Mouse (Mus musculus): ENCODE measurements at regions not wholly inside any gene's neighbourhood (a gene's known extent, or its start where the extent isn't known, plus 50 kb on each side); places are given as distances from the start of the nearest gene placed in this dataset.

GRCm38 (mm10) chr12:35642473-35642872, 107.6 kb upstream of the Ahr start:
- no peak for DNase-seq (ENCODE audit: low read depth in 3 of 3, low spot score in 3 of 3)
- Histone ChIP-seq H3K4me1 (replicated peaks; ENCODE audit: control insufficient read depth in 2 of 2, insufficient read depth in 2 of 2, low read length in 1 of 2) (no peaks in the 10 kb centered on the region), H3K27me3 (ENCODE audit: control insufficient read depth, insufficient read depth, low read length) (no peaks in the 10 kb centered on the region), H3K9ac (replicated peaks) (no peak overlapping the region), H3K9me3 (ENCODE audit: control insufficient read depth, low read length) (no peaks in the 10 kb centered on the region), H3K36me3 (replicated peaks; ENCODE audit: control insufficient read depth, insufficient read depth, low read depth) (no peaks in the 10 kb centered on the region), H3K4me2 (ENCODE audit: low read depth) (no peak overlapping the region), H3K4me3 (ENCODE audit: insufficient read depth in 1 of 2, low read depth in 2 of 2, low read length in 2 of 2) (no peak overlapping the region), H3K27ac (no peak overlapping the region)
- no peak for ATAC-seq (ENCODE audit: insufficient read depth)
- TF ChIP-seq EP300 (IDR thresholded peaks at IDR 0.05; ENCODE audit: low read depth) (no peak), CTCF (IDR thresholded peaks at IDR 0.05; ENCODE audit: low read depth) (no peak)

- Histone ChIP-seq H3K4me2 (ENCODE audit: low read depth) (no peak overlapping the region), H3K9ac (replicated peaks) (no peak overlapping the region), H3K36me3 (replicated peaks; ENCODE audit: control insufficient read depth, insufficient read depth, low read depth) (no peaks in the 10 kb centered on the region), H3K4me3 (ENCODE audit: insufficient read depth in 1 of 2, low read depth in 2 of 2, low read length in 2 of 2) (no peak overlapping the region), H3K27me3 (ENCODE audit: control insufficient read depth, insufficient read depth, low read length) (no peaks in the 10 kb centered on the region), H3K9me3 (ENCODE audit: control insufficient read depth, low read length) (no peaks in the 10 kb centered on the region), H3K4me1 (replicated peaks; ENCODE audit: control insufficient read depth in 2 of 2, insufficient read depth in 2 of 2, low read length in 1 of 2) (no peaks in the 10 kb centered on the region), H3K27ac (no peak overlapping the region)
- DNase-seq (ENCODE audit: low read depth in 3 of 3, low spot score in 3 of 3) (no peak), ATAC-seq (ENCODE audit: insufficient read depth) (no peak)
- TF ChIP-seq EP300 (IDR thresholded peaks at IDR 0.05; ENCODE audit: low read depth) (no peak), CTCF (IDR thresholded peaks at IDR 0.05; ENCODE audit: low read depth) (no peak)
- 57% methylated on average over 1 of the region's 1 CpGs for WGBS (ENCODE audit: insufficient replicate concordance)
Measured at GRCm38 (mm10) chr12:35641741-35642140, 106.9 kb upstream of the Ahr start.

- Histone ChIP-seq H3K9me3 (ENCODE audit: control insufficient read depth, low read length) (no peaks in the 10 kb centered on the region), H3K4me2 (ENCODE audit: low read depth) (no peak overlapping the region), H3K9ac (replicated peaks) (no peak overlapping the region), H3K4me1 (replicated peaks; ENCODE audit: control insufficient read depth in 2 of 2, insufficient read depth in 2 of 2, low read length in 1 of 2) (no peaks in the 10 kb centered on the region), H3K27ac (no peak overlapping the region), H3K27me3 (ENCODE audit: control insufficient read depth, insufficient read depth, low read length) (no peaks in the 10 kb centered on the region), H3K4me3 (ENCODE audit: insufficient read depth in 1 of 2, low read depth in 2 of 2, low read length in 2 of 2) (no peak overlapping the region), H3K36me3 (replicated peaks; ENCODE audit: control insufficient read depth, insufficient read depth, low read depth) (no peaks in the 10 kb centered on the region)
- DNase-seq (ENCODE audit: low read depth in 3 of 3, low spot score in 3 of 3) (no peak), ATAC-seq (ENCODE audit: insufficient read depth) (no peak)
- WGBS (ENCODE audit: insufficient replicate concordance) = 39% methylated on average over 3 of the region's 3 CpGs
- TF ChIP-seq CTCF (IDR thresholded peaks at IDR 0.05; ENCODE audit: low read depth) (no peak), EP300 (IDR thresholded peaks at IDR 0.05; ENCODE audit: low read depth) (no peak)
Measured at GRCm38 (mm10) chr12:35640911-35641345, 106.1 kb upstream of the Ahr start.

GRCm38 (mm10) chr12:35623484-35623883, 88.6 kb upstream of the Ahr start:
- H3K9me3 ChIP-seq (ENCODE audit: control insufficient read depth, low read length) = no peaks in the 10 kb centered on the region
- H3K27ac ChIP-seq = no peak overlapping the region
- no peak for ATAC-seq (ENCODE audit: insufficient read depth)
- 31% methylated on average over 3 of the region's 3 CpGs for WGBS (ENCODE audit: insufficient replicate concordance)
- no peak overlapping the region for H3K4me3 ChIP-seq (ENCODE audit: insufficient read depth in 1 of 2, low read depth in 2 of 2, low read length in 2 of 2)
- H3K4me1 ChIP-seq (replicated peaks; ENCODE audit: control insufficient read depth in 2 of 2, insufficient read depth in 2 of 2, low read length in 1 of 2) = no peaks in the 10 kb centered on the region
- H3K9ac ChIP-seq (replicated peaks) = no peak overlapping the region
- TF ChIP-seq EP300 (IDR thresholded peaks at IDR 0.05; ENCODE audit: low read depth) (no peak), CTCF (IDR thresholded peaks at IDR 0.05; ENCODE audit: low read depth) (no peak)
- no peak overlapping the region for H3K4me2 ChIP-seq (ENCODE audit: low read depth)
- H3K36me3 ChIP-seq (replicated peaks; ENCODE audit: control insufficient read depth, insufficient read depth, low read depth) = no peaks in the 10 kb centered on the region
- H3K27me3 ChIP-seq (ENCODE audit: control insufficient read depth, insufficient read depth, low read length) = no peaks in the 10 kb centered on the region
- no peak for DNase-seq (ENCODE audit: low read depth in 3 of 3, low spot score in 3 of 3)

- Histone ChIP-seq H3K27me3 (ENCODE audit: control insufficient read depth, insufficient read depth, low read length) (no peaks in the 10 kb centered on the region), H3K27ac (no peak overlapping the region), H3K4me2 (ENCODE audit: low read depth) (no peak overlapping the region), H3K4me1 (replicated peaks; ENCODE audit: control insufficient read depth in 2 of 2, insufficient read depth in 2 of 2, low read length in 1 of 2) (no peaks in the 10 kb centered on the region), H3K9me3 (ENCODE audit: control insufficient read depth, low read length) (no peaks in the 10 kb centered on the region), H3K9ac (replicated peaks) (no peak overlapping the region), H3K4me3 (ENCODE audit: insufficient read depth in 1 of 2, low read depth in 2 of 2, low read length in 2 of 2) (no peak overlapping the region), H3K36me3 (replicated peaks; ENCODE audit: control insufficient read depth, insufficient read depth, low read depth) (no peaks in the 10 kb centered on the region)
- 14% methylated on average over 4 of the region's 4 CpGs for WGBS (ENCODE audit: insufficient replicate concordance)
- ATAC-seq (ENCODE audit: insufficient read depth) (no peak), DNase-seq (ENCODE audit: low read depth in 3 of 3, low spot score in 3 of 3) (no peak)
- TF ChIP-seq CTCF (IDR thresholded peaks at IDR 0.05; ENCODE audit: low read depth) (no peak), EP300 (IDR thresholded peaks at IDR 0.05; ENCODE audit: low read depth) (no peak)
Measured at GRCm38 (mm10) chr12:35614885-35615284, 80.0 kb upstream of the Ahr start.
